Mouse (Mus musculus) G1E (cell line): ENCODE measurements around the gene Tifab. TPM values are rescaled to one million over a fixed set of nuclear protein-coding genes. Genes with fewer than 3 reads are reported as not detected.

ENCODE experiments used
- ATAC-seq: 2 replicates; pipeline ENCODE4 v1.8.0; 2016; ENCODE audit warnings: mild to moderate bottlenecking; ENCODE audit not compliant: insufficient number of reproducible peaks, poor library complexity, low FRiP score, severe bottlenecking; ENCODE audit errors: extremely low read depth
- DNase-seq: peaks from one replicate; pipeline ENCODE4 v3.0.0; 2012; ENCODE audit warnings: low spot score
- H3K27me3 ChIP-seq: 2 replicates; pipeline ENCODE4 v1.6.1; 2012; ENCODE audit warnings: mild to moderate bottlenecking, low read length, inconsistent platforms; ENCODE audit not compliant: insufficient read depth
- H3K36me3 ChIP-seq: replicated peaks from 2 replicates; pipeline ENCODE3; 2012; ENCODE audit warnings: mild to moderate bottlenecking, inconsistent platforms
- H3K4me1 ChIP-seq: 2 replicates; pipeline ENCODE4 v1.6.1; 2012; ENCODE audit warnings: low read depth, low read length, inconsistent platforms, mixed read lengths; ENCODE audit not compliant: insufficient read depth
- H3K4me3 ChIP-seq: 2 replicates; pipeline ENCODE4 v1.5.1; 2012; ENCODE audit warnings: low read depth, mild to moderate bottlenecking, inconsistent platforms, low read length, moderate library complexity, mixed read lengths
- H3K9me3 ChIP-seq: replicated peaks from 2 replicates; pipeline ENCODE4 v1.6.1; 2012; ENCODE audit warnings: inconsistent platforms
- CTCF ChIP-seq: IDR thresholded peaks from 2 replicates; pipeline ENCODE4 v1.5.1; 2012; ENCODE audit warnings: low read depth, low read length, inconsistent platforms, mixed read lengths
- GATA1 ChIP-seq: IDR thresholded peaks from 2 replicates; pipeline ENCODE4 v1.6.1; 2012; ENCODE audit warnings: borderline replicate concordance, low read length, inconsistent platforms, mixed read lengths
- GATA2 ChIP-seq: IDR thresholded peaks from 2 replicates; pipeline ENCODE4 v1.6.1; 2012; ENCODE audit warnings: low read depth, low read length, inconsistent platforms, borderline replicate concordance
- POLR2AphosphoS5 ChIP-seq: IDR thresholded peaks from 2 replicates; pipeline ENCODE4 v1.6.1; 2012; ENCODE audit warnings: low read depth, low read length, inconsistent platforms; ENCODE audit not compliant: insufficient replicate concordance
- TAL1 ChIP-seq: conservative IDR thresholded peaks from 2 replicates; pipeline ENCODE4 v1.6.1; 2012; ENCODE audit warnings: low read depth, low read length, inconsistent platforms, mixed read lengths
- polyA plus RNA-seq: library from polyadenylated mRNA; stranded (reverse); fragments of >175 nt; gene quantifications from 2 replicates; pipeline ENCODE4 v1.2.3, GENCODE M21; 2012
- total RNA-seq, 2 experiments: library from RNA; stranded (forward) in 1 of 2; stranded (reverse) in 1 of 2; fragments of 200-1000 nt in 1 of 2; fragments of >200 nt in 1 of 2; fragmentation: Nextera tagmentation in 1 of 2; gene quantifications; 2 replicates each; pipeline ENCODE4 v1.2.3; 2014 to 2017

Tifab gene
- total RNA-seq (2014; fragmentation: Nextera tagmentation) = not detected in 2 replicates
- 0.06 and 0.16 TPM in 2 replicates for total RNA-seq (2017)
- not detected in 2 replicates for polyA plus RNA-seq

DNA sequence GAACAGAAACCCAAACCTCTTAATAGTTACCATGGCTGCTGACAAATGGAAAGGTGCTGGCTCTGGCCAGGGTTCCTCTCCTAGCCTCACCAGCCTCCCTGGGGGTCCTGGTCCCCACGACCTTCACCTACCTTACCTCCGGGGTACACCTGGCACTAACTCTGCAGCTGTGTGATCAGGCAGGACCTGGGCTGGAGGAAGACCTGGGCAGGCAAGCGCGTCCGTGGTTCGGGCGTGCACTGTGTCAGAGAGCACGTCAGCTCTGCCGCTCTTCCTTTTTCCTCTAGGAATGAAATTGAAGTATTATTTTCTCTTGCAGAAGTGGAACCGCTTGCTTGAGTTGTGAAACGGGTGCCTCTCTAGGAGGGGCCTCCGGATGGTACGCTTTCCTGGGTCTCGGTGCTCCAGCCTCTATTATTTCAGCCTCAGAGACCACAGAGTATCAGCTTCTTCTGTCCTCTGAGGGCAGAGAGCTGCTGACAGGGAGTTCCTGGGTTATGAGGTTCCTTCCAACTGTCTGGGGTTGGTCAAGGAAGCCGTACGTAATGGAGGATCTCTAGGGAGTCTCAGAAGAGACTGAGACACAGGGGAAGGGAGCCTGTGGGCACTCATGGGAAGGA lies at the start of gene Tifab:
TSS of gene Tifab (minus strand) at position 470 of the 620 bp plus-strand sequence.
- ATAC-seq = no peak
- no peak within 1 kb of the TSS for H3K4me3 ChIP-seq

DNA sequence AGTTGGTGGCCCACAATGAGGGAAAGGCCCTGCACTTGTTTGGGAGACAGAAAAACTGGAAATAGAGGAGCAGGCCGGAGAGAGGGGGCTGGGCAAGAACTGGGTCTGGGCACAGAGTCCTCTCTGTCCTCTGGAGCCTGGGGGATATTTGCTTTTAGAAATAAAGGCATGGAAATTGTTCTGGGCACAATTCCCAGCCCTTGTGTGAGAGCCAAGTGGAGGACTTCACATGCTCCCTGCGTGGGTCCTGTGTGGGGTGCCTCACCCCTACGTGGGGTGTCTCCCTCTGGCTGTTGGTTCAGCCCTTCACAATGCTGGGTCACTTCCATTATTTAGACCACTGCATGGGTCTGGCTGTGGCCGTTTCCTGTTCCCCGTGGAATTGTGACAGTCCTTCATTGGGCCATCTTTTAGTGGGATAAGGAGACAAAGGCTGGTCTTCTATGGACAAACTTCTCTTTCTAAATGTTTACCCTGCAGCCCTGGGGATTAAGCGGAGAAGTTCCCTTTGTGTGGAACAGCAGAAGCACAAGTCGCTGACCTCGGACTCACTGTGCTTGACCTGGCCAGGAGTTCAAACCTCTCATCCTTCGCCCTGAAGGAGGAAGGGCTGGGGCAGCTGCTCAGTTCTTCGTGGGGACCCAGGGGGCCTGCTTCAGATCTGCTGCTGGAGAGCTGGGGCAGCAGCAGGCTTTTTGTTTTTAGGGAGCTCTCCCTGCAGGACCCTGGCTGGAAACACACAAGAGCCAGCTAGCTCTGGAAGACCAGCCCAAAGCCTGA lies 47.7 kb upstream of the Tifab start:
- H3K9me3 ChIP-seq = peaks cover 48% of the 10 kb centered on the region
- no peak overlapping the region for H3K4me3 ChIP-seq
- no peaks in the 10 kb centered on the region for H3K36me3 ChIP-seq
- TF ChIP-seq GATA2 = no peak
- TF ChIP-seq TAL1 = no peak
- no peak for TF ChIP-seq POLR2AphosphoS5
- TF ChIP-seq GATA1 = no peak
- TF ChIP-seq CTCF = no peak
- ATAC-seq (no peak), DNase-seq (no peak)
- H3K4me1 ChIP-seq = no peaks in the 10 kb centered on the region
- H3K27me3 ChIP-seq = no peaks in the 10 kb centered on the region

More for the DNA sequence above, at the start of gene Tifab:
- TF ChIP-seq CTCF = no peak
- TF ChIP-seq GATA2 = no peak
- TF ChIP-seq POLR2AphosphoS5 = no peak
- TF ChIP-seq TAL1 = no peak
- H3K4me1 ChIP-seq = no peaks in the 10 kb centered on the region
- no peaks in the 10 kb centered on the region for H3K9me3 ChIP-seq
- H3K36me3 ChIP-seq = no peaks in the 10 kb centered on the region
- peaks cover 5% of the 10 kb centered on the region; the same call in 1 of the 2 replicates for H3K27me3 ChIP-seq
- DNase-seq = no peak

DNA sequence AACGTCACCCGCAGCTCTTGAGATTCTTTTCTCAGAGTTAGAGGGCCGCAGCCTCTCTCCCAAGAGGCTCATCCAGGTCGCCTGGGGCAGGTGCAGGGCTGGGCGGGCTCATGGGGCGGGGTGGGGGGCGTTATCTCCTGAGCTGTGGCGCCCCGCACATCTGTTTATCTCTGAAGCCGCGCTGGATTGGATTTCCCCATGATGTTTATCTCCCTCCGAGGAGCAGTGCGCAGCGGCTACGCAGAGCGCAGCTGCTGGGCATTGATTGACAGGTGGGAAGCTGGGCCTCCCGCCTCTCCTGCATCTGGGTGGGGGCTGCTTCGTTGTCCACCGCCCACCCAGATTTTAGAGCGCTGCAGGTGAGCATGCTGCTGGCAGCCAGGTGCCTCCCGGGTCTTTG lies 44.9 kb upstream of the Tifab start:
- H3K27me3 ChIP-seq = no peaks in the 10 kb centered on the region
- H3K4me1 ChIP-seq = no peaks in the 10 kb centered on the region
- no peak for DNase-seq
- H3K36me3 ChIP-seq = no peaks in the 10 kb centered on the region
- H3K9me3 ChIP-seq = peaks cover 46% of the 10 kb centered on the region
- TF ChIP-seq GATA2 (no peak), TAL1 (no peak), GATA1 (no peak), POLR2AphosphoS5 (no peak), CTCF (no peak)
- no peak for ATAC-seq
- no peak overlapping the region for H3K4me3 ChIP-seq

DNA sequence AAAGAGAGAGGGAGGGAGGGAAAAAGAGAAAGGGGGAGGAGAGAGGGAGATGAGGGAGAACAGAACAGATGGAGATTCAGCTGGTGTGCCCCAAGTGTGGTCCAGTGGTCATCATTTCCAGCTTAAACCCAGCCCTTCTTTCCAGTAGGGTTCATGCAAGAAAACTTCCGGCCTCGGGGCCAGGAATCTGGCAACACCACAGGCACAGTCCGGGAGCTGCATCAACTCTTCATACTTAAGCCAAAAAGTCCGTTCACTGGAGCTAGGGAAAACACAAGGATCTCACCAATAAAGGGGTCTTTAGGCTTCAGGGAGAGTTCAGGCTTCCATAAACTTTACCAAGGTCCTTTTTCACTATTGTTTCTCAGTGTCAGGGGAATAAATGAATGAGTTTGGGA lies 44.2 kb upstream of the Tifab start:
- no peaks in the 10 kb centered on the region for H3K27me3 ChIP-seq
- TF ChIP-seq TAL1 (no peak), POLR2AphosphoS5 (no peak), CTCF (no peak), GATA2 (no peak), GATA1 (no peak)

DNA sequence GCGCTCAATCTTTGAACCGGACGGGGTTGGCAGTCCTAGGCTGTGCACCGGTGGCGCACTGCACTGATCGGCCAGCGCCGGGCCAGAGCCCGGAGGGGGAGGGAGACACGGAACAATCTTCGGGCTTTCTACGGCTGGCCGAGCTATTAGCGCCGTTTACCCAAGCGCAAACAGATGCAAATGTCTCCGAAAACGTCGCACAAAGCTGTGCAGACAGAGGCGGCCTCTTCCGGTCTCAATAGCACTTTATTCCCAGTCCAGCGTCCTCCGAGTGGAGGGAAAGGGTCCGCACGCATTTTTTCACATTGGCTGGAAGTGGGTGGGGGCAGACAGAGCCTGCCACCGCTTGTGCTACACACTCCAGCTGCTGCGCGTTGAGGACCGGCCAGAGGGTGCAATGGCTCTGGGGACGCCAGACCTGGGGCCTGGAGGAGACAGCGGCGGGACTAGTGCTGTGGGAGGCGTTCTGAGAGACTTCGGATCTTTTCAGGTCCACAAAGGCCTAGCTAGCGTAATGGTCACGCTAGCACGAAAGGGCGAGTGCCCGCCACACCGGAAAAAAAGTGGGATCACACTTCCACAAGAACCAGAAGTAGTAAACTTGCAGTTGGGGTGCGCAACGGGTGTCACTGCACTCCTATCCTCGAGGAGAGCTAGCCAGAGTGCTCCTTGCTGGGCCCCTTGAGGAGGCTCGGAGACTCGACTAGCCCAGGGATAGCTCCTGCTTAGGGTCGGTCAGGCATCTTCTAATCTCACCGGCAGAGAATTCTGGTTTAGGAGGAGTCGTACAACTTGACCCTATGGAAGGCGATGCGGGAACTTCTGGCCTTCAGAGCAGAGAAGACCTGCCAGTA lies 43.5 kb upstream of the Tifab start:
- peaks cover 52% of the 10 kb centered on the region for H3K9me3 ChIP-seq
- no peaks in the 10 kb centered on the region for H3K27me3 ChIP-seq
- H3K4me1 ChIP-seq = no peaks in the 10 kb centered on the region
- DNase-seq = no peak
- TF ChIP-seq POLR2AphosphoS5 (no peak), GATA2 (no peak), GATA1 (no peak), CTCF (no peak), TAL1 (no peak)
- H3K36me3 ChIP-seq = no peaks in the 10 kb centered on the region
- ATAC-seq = no peak
- no peak overlapping the region; the same call in 1 of the 2 replicates for H3K4me3 ChIP-seq

More for the DNA sequence above, 44.2 kb upstream of the Tifab start:
- ATAC-seq (no peak), DNase-seq (no peak)
- H3K9me3 ChIP-seq = peaks cover 52% of the 10 kb centered on the region
- no peak overlapping the region for H3K4me3 ChIP-seq
- H3K4me1 ChIP-seq = no peaks in the 10 kb centered on the region
- no peaks in the 10 kb centered on the region for H3K36me3 ChIP-seq
